Mouse (Mus musculus) stomach, embryonic 16.5 days (tissue): ENCODE measurements around the gene Ccser2. TPM values are rescaled to one million over a fixed set of nuclear protein-coding genes. Genes with fewer than 3 reads are reported as not detected.
A peak's percentile ranks its signal among the peaks of the same experiment; 100 is the strongest.
"Not testable (repeated sequence)": the region's sequence is repeated elsewhere in the genome, so short reads cannot be mapped to it uniquely, and the experiment has no call there.

ENCODE experiments used
- ATAC-seq: fragments of 200-750 bp; cut with Nextera tagmentation; 2 replicates; pipeline ENCODE4 v1.8.0; 2017; ENCODE audit warnings: moderate number of reproducible peaks, moderate TSS enrichment; ENCODE audit not compliant: insufficient read depth, low FRiP score
- H3K27ac ChIP-seq: fragments of 300-500 bp; sonication (generic); 2 replicates; pipeline ENCODE4 v1.5.1; 2014; ENCODE audit warnings: low read length
- H3K27me3 ChIP-seq: fragments of 300-500 bp; sonication (generic); 2 replicates; pipeline ENCODE4 v1.6.1; 2014; ENCODE audit warnings: low read length, control low read depth, mixed read lengths; ENCODE audit not compliant: control insufficient read depth, insufficient read depth
- H3K36me3 ChIP-seq: fragments of 300-500 bp; sonication (generic); 2 replicates; pipeline ENCODE4 v1.6.1; 2014; ENCODE audit warnings: low read length; ENCODE audit not compliant: control insufficient read depth, insufficient read depth
- H3K4me1 ChIP-seq: fragments of 300-500 bp; sonication (generic); 2 replicates; pipeline ENCODE4 v1.6.1; 2014; ENCODE audit warnings: low read length, control low read depth, mixed read lengths; ENCODE audit not compliant: control insufficient read depth, insufficient read depth
- H3K4me2 ChIP-seq: fragments of 300-500 bp; sonication (generic); 2 replicates; pipeline ENCODE4 v1.6.1; 2014; ENCODE audit warnings: low read depth, low read length, mixed read lengths
- H3K4me3 ChIP-seq: fragments of 300-500 bp; sonication (generic); replicated peaks from 2 replicates; pipeline ENCODE4 v1.5.1; 2014; ENCODE audit warnings: mild to moderate bottlenecking, low read length
- H3K9ac ChIP-seq: fragments of 300-500 bp; sonication (generic); 2 replicates; pipeline ENCODE4 v1.6.1; 2014; ENCODE audit warnings: low read length
- H3K9me3 ChIP-seq: fragments of 300-500 bp; sonication (generic); replicated peaks from 2 replicates; pipeline ENCODE4 v1.6.1; 2016; ENCODE audit warnings: low read length, control low read depth; ENCODE audit not compliant: control insufficient read depth
- WGBS: fragments of 180-500 bp; shearing (Covaris S2); extraction: QIAGEN DNeasy Blood & Tissue Kit; methylation state at CpG from one replicate; pipeline ENCODE4 v1.1.7; 2014; 5-methylcytosine and 5-hydroxymethylcytosine counted together
- polyA plus RNA-seq: library from polyadenylated mRNA; unstranded; fragments of >200 nt; fragmentation: Nextera tagmentation; extraction: Ambion mirVana; gene quantifications from 2 replicates; pipeline ENCODE4 v1.2.1, GENCODE M21; 2015

Ccser2 gene
- 26.0 and 28.9 TPM in 2 replicates for polyA plus RNA-seq

- peak; percentile 100 for ATAC-seq
- Histone ChIP-seq H3K4me1 (peaks cover 4% of the 10 kb centered on the region; the same call in 1 of the 2 replicates), H3K4me3 (peak within 1 kb of the TSS; percentile 89), H3K27ac (peak within 1 kb of the TSS; percentile 67), H3K9me3 (no peaks in the 10 kb centered on the region), H3K9ac (peak within 1 kb of the TSS; percentile 96), H3K36me3 (no peaks in the 10 kb centered on the region), H3K4me2 (peak within 1 kb of the TSS; percentile 68), H3K27me3 (no peaks in the 10 kb centered on the region)
- WGBS: 1% methylated on average over 38 of the region's 39 CpGs
These were observed at the start of gene Ccser2 for GRCm38 (mm10) chr14:36968628-36969147. Gene Ccser2, minus strand, starts transcription at chr14:36968777.

GRCm38 (mm10) chr14:37015894-37016293 is 47.3 kb upstream of the Ccser2 start:
- H3K4me1 ChIP-seq: no peaks in the 10 kb centered on the region
- no peaks in the 10 kb centered on the region for H3K9me3 ChIP-seq
- H3K4me2 ChIP-seq: no peak overlapping the region
- ATAC-seq: 0 out of 2 replicates have a peak, but pooled peaks have one; percentile 37
- no peaks in the 10 kb centered on the region for H3K27me3 ChIP-seq
- no peak overlapping the region for H3K9ac ChIP-seq
- no peaks in the 10 kb centered on the region for H3K36me3 ChIP-seq
- WGBS: 30% methylated on average over 5 of the region's 5 CpGs
- no peak overlapping the region for H3K4me3 ChIP-seq
- H3K27ac ChIP-seq: no peak overlapping the region

GRCm38 (mm10) chr14:37013644-37014043 is 45.1 kb upstream of the Ccser2 start:
- Histone ChIP-seq H3K27ac (no peak overlapping the region), H3K36me3 (no peaks in the 10 kb centered on the region), H3K9ac (no peak overlapping the region), H3K9me3 (no peaks in the 10 kb centered on the region), H3K4me1 (no peaks in the 10 kb centered on the region), H3K4me2 (no peak overlapping the region), H3K27me3 (no peaks in the 10 kb centered on the region), H3K4me3 (no peak overlapping the region)
- 53% methylated on average over 3 of the region's 3 CpGs for WGBS
- ATAC-seq: no peak

GRCm38 (mm10) chr14:37009686-37010085 is 41.1 kb upstream of the Ccser2 start:
- no peak for ATAC-seq
- H3K9me3 ChIP-seq: no peaks in the 10 kb centered on the region
- H3K27ac ChIP-seq: no peak overlapping the region
- H3K9ac ChIP-seq: no peak overlapping the region
- H3K4me2 ChIP-seq: no peak overlapping the region
- 83% methylated on average over 2 of the region's 2 CpGs for WGBS
- H3K36me3 ChIP-seq: no peaks in the 10 kb centered on the region
- 0 out of 2 replicates have a peak, but pooled peaks cover 4% of the 10 kb centered on the region for H3K4me1 ChIP-seq
- H3K4me3 ChIP-seq: no peak overlapping the region
- H3K27me3 ChIP-seq: no peaks in the 10 kb centered on the region

- ATAC-seq: no peak
- Histone ChIP-seq H3K4me2 (no peak overlapping the region), H3K4me1 (0 out of 2 replicates have a peak, but pooled peaks cover 4% of the 10 kb centered on the region), H3K36me3 (no peaks in the 10 kb centered on the region), H3K27me3 (no peaks in the 10 kb centered on the region), H3K4me3 (no peak overlapping the region), H3K27ac (no peak overlapping the region), H3K9me3 (no peaks in the 10 kb centered on the region), H3K9ac (no peak overlapping the region)
- WGBS: 73% methylated on average over 8 of the region's 8 CpGs
These were observed 37.9 kb upstream of the Ccser2 start for GRCm38 (mm10) chr14:37006489-37006888.

- no peak for ATAC-seq
- 23% methylated on average over 3 of the region's 3 CpGs for WGBS
- no peak overlapping the region for H3K9ac ChIP-seq
These were observed 37.3 kb upstream of the Ccser2 start for GRCm38 (mm10) chr14:37005865-37006264.

GRCm38 (mm10) chr14:37003431-37004095 is 35.0 kb upstream of the Ccser2 start:
- H3K36me3 ChIP-seq: no peaks in the 10 kb centered on the region
- H3K4me3 ChIP-seq: no peak overlapping the region
- H3K27me3 ChIP-seq: no peaks in the 10 kb centered on the region
- 0 out of 2 replicates have a peak, but pooled peaks cover 4% of the 10 kb centered on the region for H3K4me1 ChIP-seq
- no peaks in the 10 kb centered on the region for H3K9me3 ChIP-seq
- no peak for ATAC-seq
- H3K9ac ChIP-seq: no peak overlapping the region
- no peak overlapping the region for H3K27ac ChIP-seq
- no peak overlapping the region for H3K4me2 ChIP-seq
- WGBS: 67% methylated on average over 8 of the region's 8 CpGs

More at GRCm38 (mm10) chr14:37005865-37006264, 37.3 kb upstream of the Ccser2 start:
- no peaks in the 10 kb centered on the region for H3K27me3 ChIP-seq
- no peaks in the 10 kb centered on the region for H3K36me3 ChIP-seq
- no peak overlapping the region for H3K4me2 ChIP-seq
- no peak overlapping the region for H3K4me3 ChIP-seq
- H3K9me3 ChIP-seq: no peaks in the 10 kb centered on the region
- no peak overlapping the region for H3K27ac ChIP-seq
- H3K4me1 ChIP-seq: 0 out of 2 replicates have a peak, but pooled peaks cover 4% of the 10 kb centered on the region

GRCm38 (mm10) chr14:37002852-37003251 is 34.3 kb upstream of the Ccser2 start:
- H3K4me2 ChIP-seq: no peak overlapping the region
- no peak overlapping the region for H3K27ac ChIP-seq
- no peaks in the 10 kb centered on the region for H3K27me3 ChIP-seq
- no peak for ATAC-seq
- H3K9me3 ChIP-seq: no peaks in the 10 kb centered on the region
- no peak overlapping the region for H3K4me3 ChIP-seq
- H3K4me1 ChIP-seq: 0 out of 2 replicates have a peak, but pooled peaks cover 4% of the 10 kb centered on the region
- WGBS: 76% methylated on average over 2 of the region's 2 CpGs
- H3K36me3 ChIP-seq: no peaks in the 10 kb centered on the region
- no peak overlapping the region for H3K9ac ChIP-seq

GRCm38 (mm10) chr14:37000780-37001179 is 32.2 kb upstream of the Ccser2 start:
- not testable (repeated sequence) for H3K36me3 ChIP-seq, H3K4me2 ChIP-seq, H3K4me3 ChIP-seq, ATAC-seq, H3K4me1 ChIP-seq, H3K9me3 ChIP-seq, H3K27ac ChIP-seq, H3K27me3 ChIP-seq, H3K9ac ChIP-seq
- 67% methylated on average over 6 of the region's 6 CpGs for WGBS
